Mouse (Mus musculus) kidney, adult 8-10 months (tissue): ENCODE data around the gene Fryl.

Source experiments
- DNase-seq, 2 experiments: peaks; one replicate each; pipeline ENCODE4 v3.0.0; 2022

Gene Fryl

GRCm38 (mm10) chr5:73218065-73218464 lies 38.4 kb downstream of the Fryl start:
- DNase-seq, result no peak

DNA sequence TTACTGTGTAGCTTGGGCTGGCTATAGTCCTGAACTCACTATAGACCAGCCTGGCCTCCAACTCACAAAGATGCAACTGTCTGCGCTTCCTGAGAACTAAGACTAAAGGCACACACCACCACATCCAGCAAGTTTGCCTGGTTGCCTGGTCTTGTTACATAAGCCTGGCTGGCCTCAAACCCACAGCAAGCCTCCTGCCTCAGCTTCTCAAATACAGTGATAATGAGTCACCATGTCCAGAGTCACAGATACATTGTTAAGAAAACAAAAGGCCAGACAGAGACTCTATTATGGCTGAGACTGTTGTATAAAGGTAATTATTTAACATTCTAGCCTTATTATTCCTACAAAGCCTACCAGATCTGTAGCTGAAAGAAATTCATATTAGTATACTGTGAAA lies 39.3 kb downstream of the Fryl start:
- no peak for DNase-seq

GRCm38 (mm10) chr5:73216014-73216413 lies 40.4 kb downstream of the Fryl start:
- DNase-seq, result no peak

GRCm38 (mm10) chr5:73212446-73212845 lies 44.0 kb downstream of the Fryl start:
- DNase-seq, result no peak

DNA sequence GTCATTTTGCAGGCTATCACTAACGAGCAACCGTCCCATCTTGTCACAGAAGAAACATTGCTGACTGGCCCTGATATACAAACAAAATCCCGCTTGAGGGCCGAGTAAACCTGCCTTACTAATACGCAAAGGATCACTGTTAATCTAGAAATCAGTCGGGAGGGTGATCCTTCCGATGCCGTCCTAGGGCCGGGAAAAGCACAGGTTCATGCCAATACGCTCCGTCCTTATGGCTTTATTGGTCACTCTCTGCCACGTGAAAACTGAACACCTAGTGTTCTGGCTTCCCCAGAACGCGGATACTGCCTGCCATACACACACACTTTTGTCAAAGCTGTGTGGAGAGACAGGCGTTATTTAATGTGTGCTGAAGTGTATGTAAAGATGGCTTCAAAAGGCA lies 44.5 kb downstream of the Fryl start:
- no peak for DNase-seq

- DNase-seq, result no peak
Measured at GRCm38 (mm10) chr5:73210971-73211315, 45.5 kb downstream of the Fryl start.

DNA sequence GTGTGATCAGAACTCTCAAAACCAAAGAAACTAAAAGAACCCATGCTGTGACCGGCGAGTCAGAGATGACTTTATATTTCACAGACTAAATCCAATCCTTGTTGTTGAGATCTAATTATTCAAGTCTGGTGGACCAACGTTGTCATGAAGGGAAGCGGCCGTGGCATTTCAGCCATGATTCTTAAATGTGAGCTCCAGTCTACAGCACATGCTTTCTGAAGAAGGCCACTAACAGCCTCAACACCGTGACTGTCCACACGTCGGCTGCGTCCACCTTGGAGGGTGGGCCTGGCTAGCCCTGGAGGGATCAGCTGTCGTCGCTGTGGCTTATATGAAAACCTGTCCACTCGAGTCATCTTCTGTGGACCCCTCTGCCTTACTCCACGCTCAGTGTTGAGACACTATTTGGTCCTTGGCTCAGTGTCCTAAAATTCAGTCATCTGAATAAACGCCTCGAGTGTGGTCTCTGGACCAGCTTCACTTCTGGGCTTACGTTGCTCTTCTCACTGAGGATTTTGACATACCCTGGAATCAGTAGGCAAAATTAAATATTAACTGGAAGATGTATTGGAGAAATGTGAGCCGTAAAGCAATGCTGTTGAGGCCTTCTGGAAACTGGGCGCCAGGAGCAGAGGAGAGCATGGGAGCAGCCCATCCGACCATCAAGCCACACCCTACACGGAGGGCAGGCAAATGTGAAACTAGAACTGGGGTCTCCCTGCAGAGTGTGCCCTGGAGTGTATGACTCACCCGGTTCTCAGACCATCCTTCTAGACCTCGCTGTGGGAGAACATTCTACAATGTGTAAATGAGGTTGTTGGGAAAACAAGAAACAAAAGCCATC lies 46.1 kb downstream of the Fryl start:
- no peak for DNase-seq

- DNase-seq, result peak; percentile 28 to 40
Measured at GRCm38 (mm10) chr5:73209201-73210096, 47.0 kb downstream of the Fryl start.

GRCm38 (mm10) chr5:73208645-73209044 lies 47.8 kb downstream of the Fryl start:
- DNase-seq, result no peak

- no peak for DNase-seq
Measured at GRCm38 (mm10) chr5:73206722-73207121, 49.7 kb downstream of the Fryl start.

- no peak for DNase-seq
Measured at GRCm38 (mm10) chr5:73205996-73206629, 50.3 kb downstream of the Fryl start.

DNA sequence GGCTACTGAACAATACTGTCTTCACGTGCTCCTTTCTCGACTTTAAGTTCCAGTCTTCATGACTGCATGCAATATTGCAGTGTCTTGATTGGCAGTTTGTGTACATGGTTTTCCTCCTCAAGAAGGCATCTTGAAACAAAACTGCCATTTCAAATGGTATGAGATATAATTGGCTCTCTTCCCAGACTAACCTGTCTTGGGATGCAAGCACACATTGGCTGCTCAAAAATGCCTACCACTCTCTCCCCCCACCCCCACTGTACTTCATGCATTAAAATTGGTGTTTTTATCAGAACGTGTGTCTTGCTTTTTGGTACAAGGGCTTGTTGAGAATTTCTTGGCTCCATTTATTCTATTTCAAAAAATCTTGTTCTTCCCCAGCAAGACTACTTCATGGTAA lies 51.4 kb downstream of the Fryl start:
- no peak for DNase-seq

DNA sequence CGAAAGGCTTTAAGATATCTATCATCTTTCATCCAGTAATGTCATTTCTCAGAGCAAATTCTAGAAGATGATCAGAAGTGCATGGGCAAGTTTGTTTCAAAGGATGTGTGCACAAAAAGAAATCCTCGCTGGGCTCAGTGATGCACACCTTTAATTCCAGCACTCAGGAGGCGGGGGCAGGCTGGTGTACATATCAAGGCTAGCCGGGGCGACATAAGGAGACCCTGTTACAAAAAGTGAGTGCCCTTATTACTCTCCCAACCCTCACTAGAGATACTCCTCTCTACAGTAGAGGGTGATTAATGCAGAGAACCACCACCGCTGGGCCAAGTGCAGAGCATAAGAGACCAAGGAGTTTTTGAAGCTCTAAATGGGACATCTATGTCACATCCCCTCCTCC lies 53.9 kb downstream of the Fryl start:
- no peak for DNase-seq

DNA sequence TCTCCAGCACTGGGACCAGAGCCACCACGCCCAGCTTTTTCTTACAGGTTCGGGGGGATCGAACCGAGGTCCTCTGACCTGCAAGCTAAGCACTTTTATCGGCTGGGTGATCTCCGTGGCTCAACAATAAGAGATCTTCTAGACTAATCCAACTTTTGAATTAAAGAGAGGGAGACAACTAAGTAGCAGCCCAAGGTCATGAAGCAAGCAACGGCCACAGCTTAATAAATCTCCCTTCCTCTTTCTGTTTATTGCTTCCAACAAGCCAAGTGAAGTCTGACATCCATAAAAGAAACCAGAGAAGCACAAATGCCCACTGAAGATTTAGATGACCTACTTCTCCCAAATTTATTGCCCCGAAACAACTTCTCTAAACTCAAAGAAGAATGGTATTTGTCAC lies 54.3 kb downstream of the Fryl start:
- DNase-seq, result no peak

- peak; percentile 28 to 35 for DNase-seq
Measured at GRCm38 (mm10) chr5:73200387-73201384, 55.7 kb downstream of the Fryl start.

- DNase-seq, result no peak
Measured at GRCm38 (mm10) chr5:73199586-73199985, 56.8 kb downstream of the Fryl start.

GRCm38 (mm10) chr5:73198690-73199089 lies 57.7 kb downstream of the Fryl start:
- no peak for DNase-seq

- no peak for DNase-seq
Measured at GRCm38 (mm10) chr5:73197796-73198195, 58.6 kb downstream of the Fryl start.

DNA sequence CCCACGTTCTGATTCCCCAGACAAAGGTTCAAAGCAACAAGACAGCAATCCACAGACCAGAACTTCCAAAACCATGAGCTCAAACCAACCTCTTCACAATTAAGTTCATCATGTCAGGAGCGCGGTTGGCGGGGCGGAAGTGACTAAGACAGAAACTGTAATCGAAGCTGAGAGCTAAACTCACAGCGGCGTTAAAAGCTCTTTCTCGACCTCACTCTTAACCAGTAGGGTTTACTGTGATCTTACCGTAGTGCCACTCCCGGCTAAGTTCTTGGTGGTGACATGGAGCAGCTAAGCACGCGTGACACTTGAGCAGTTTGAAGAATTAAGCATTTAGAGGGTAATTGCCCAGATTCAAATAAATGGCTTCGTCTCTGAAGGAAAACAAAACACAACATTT lies 61.7 kb downstream of the Fryl start:
- DNase-seq, result no peak

DNA sequence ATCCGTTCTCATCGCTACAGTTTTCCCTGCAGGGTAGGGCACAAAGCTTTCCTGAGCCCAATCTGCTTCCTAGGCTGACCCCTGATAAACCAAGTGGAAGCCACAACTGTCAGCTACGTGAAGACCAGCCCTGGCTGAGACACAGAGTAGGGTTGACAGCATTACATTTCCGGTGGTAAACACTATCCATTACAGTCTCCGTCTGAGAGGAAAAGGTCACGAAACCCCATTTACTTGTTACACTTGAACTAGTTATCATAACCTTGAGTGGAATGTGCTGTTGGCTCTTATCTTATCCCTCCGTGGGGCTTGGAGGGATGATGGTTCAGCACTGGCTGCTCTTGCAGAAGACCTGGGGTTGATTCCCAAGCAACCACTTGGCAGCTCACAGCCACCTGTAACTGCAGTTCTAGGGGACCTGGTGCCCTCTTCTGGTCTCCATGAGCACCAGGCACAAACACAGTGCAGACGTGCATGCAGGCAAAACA lies 62.3 kb downstream of the Fryl start:
- no peak for DNase-seq

- no peak for DNase-seq
Measured at GRCm38 (mm10) chr5:73193627-73194026, 62.8 kb downstream of the Fryl start.
